8 mouse cellular contexts compared by ENCODE assay signal in the genomic region with DNA sequence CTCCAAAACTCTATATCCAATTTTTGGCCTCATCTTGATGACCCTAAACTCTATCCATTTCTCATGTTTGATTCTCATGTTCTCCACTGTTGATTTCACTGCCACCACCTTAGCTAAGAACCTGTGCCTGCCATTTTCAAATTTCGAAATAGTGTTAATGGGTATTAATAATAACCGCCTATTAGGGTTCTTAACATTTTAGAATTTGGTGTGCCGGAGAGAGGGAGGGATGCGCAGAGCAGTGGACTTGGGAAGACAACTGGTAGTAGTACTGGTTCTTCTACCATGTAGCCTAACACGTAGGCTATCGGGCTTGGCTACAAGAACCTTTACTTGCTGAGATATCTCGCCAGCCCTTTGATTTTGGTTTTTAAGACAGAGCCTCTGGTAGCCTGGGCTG. TPM values are rescaled to one million over a fixed set of nuclear protein-coding genes. Genes with fewer than 3 reads are reported as not detected.
DNase-seq lines count a peak whose midpoint lies in the region; ATAC-seq and TF ChIP-seq lines count a peak whose summit lies in the region.

No protein-coding gene starts in this region.

- H3K4me3 ChIP-seq in heart, adult 2 months, result peak overlapping the region; percentile 91
- peak overlapping the region; percentile 57 for H3K4me3 ChIP-seq in C2C12 (ENCODE audit: insufficient read depth, poor library complexity, severe bottlenecking)
- peak overlapping the region; percentile 62 for H3K4me3 ChIP-seq in forebrain, embryonic 13.5 days
- peak overlapping the region; percentile 70 to 90; a peak in 3 of 4 replicates for H3K4me3 ChIP-seq in liver, embryonic 14.5 days (ENCODE audit: insufficient read depth in 1 of 2, low read depth in 2 of 2, low read length in 2 of 2)

- H3K79me2 ChIP-seq in heart, adult 2 months (replicated peaks; ENCODE audit: control insufficient read depth, insufficient read depth, low read length), result 0 out of 2 replicates have a peak, but pooled peaks cover 2% of the 10 kb centered on the region
- peaks cover 17% of the 10 kb centered on the region for H3K79me2 ChIP-seq in C2C12 (ENCODE audit: control insufficient read depth, insufficient read depth)

- no peaks in the 10 kb centered on the region for H3K27me3 ChIP-seq in heart, adult 2 months (ENCODE audit: control insufficient read depth, insufficient read depth, low read length)
- no peaks in the 10 kb centered on the region for H3K27me3 ChIP-seq in C2C12 (ENCODE audit: control insufficient read depth, insufficient read depth, insufficient read length)
- H3K27me3 ChIP-seq in forebrain, embryonic 13.5 days, result no peaks in the 10 kb centered on the region
- no peaks in the 10 kb centered on the region for H3K27me3 ChIP-seq in liver, embryonic 14.5 days (ENCODE audit: control insufficient read depth, insufficient read depth, low read length)

- H3K4me2 ChIP-seq in forebrain, embryonic 13.5 days, result peak overlapping the region; percentile 69
- H3K4me2 ChIP-seq in liver, embryonic 14.5 days (ENCODE audit: low read depth), result peak overlapping the region; percentile 69

- H3K36me3 ChIP-seq in heart, adult 2 months (ENCODE audit: control insufficient read depth, insufficient read depth, low read length), result peaks cover 1% of the 10 kb centered on the region; the same call in 1 of the 2 replicates
- H3K36me3 ChIP-seq in C2C12 (ENCODE audit: control insufficient read depth, insufficient read depth), result peaks cover 9% of the 10 kb centered on the region
- H3K36me3 ChIP-seq in forebrain, embryonic 13.5 days (ENCODE audit: poor library complexity, severe bottlenecking), result peaks cover 22% of the 10 kb centered on the region
- H3K36me3 ChIP-seq in liver, embryonic 14.5 days (replicated peaks; ENCODE audit: control insufficient read depth, insufficient read depth, low read depth), result no peaks in the 10 kb centered on the region

- DNase-seq in heart, adult 2 months, result no peak
- DNase-seq in heart, postnatal 14 days, result no peak
- DNase-seq in liver, embryonic 14.5 days (ENCODE audit: low read depth in 3 of 3, low spot score in 3 of 3), result no peak
- no peak for DNase-seq in c-Kit-positive CD71-positive TER-119-positive erythroid progenitor cells, embryonic 14.5 days (ENCODE audit: low spot score)
- DNase-seq in adrenal gland, postnatal 14 days, result no peak
- DNase-seq in adrenal gland, adult (ENCODE audit: inconsistent age in 2 of 2, low spot score in 1 of 2), result no peak

- peak overlapping the region; percentile 30 for H3K9ac ChIP-seq in heart, adult 2 months (ENCODE audit: low read depth, low read length)
- peak overlapping the region; percentile 81 for H3K9ac ChIP-seq in forebrain, embryonic 13.5 days
- peak overlapping the region; percentile 76 for H3K9ac ChIP-seq in liver, embryonic 14.5 days (replicated peaks)

- no peaks in the 10 kb centered on the region for H3K9me3 ChIP-seq in forebrain, embryonic 13.5 days (replicated peaks)
- H3K9me3 ChIP-seq in liver, embryonic 14.5 days (ENCODE audit: control insufficient read depth, low read length), result no peaks in the 10 kb centered on the region

- no peak for TF ChIP-seq EP300 in heart, adult 2 months (IDR thresholded peaks at IDR 0.05; ENCODE audit: insufficient read depth, low read depth, low read length)
- no peak for TF ChIP-seq EP300 in liver, embryonic 14.5 days (IDR thresholded peaks at IDR 0.05; ENCODE audit: low read depth)

- intact Hi-C loops in heart, adult 2 months (cut with DNase I), result loop anchor here (2.0 kb wide), 1 partner anchor 46 kb away; a partner anchor contains a TSS
- intact Hi-C loops in heart, postnatal 14 days (cut with DNase I), result loop anchor here (2.0 kb wide), 1 partner anchor 24 kb away; a partner anchor contains a TSS

- H3K4me1 ChIP-seq in heart, adult 2 months (ENCODE audit: control insufficient read depth, insufficient read depth, low read length), result peaks cover 2% of the 10 kb centered on the region
- H3K4me1 ChIP-seq in forebrain, embryonic 13.5 days, result peaks cover 33% of the 10 kb centered on the region
- H3K4me1 ChIP-seq in liver, embryonic 14.5 days (replicated peaks; ENCODE audit: control insufficient read depth in 2 of 2, insufficient read depth in 2 of 2, low read length in 1 of 2), result peaks cover 5 to 10% of the 10 kb centered on the region in 2 experiments; a peak in 3 of 4 replicates

- 78% methylated on average over 7 of the region's 7 CpGs for WGBS in heart, adult 2 months
- WGBS in forebrain, embryonic 13.5 days, result 85% methylated on average over 7 of the region's 7 CpGs
- 74% methylated on average over 7 of the region's 7 CpGs for WGBS in liver, embryonic 14.5 days (ENCODE audit: insufficient replicate concordance)

- H3K27ac ChIP-seq in heart, adult 2 months, result peak overlapping the region; percentile 81
- peak overlapping the region; percentile 98 for H3K27ac ChIP-seq in forebrain, embryonic 13.5 days
- H3K27ac ChIP-seq in liver, embryonic 14.5 days, result no peak overlapping the region

- peaks cover 3% of the 10 kb centered on the region for H3K79me3 ChIP-seq in C2C12 (ENCODE audit: low read depth)

- no peak overlapping the region for H3ac ChIP-seq in C2C12 (ENCODE audit: control insufficient read depth, insufficient read length, low read depth)

- no peak for TF ChIP-seq POLR2A in heart, adult 2 months (IDR thresholded peaks at IDR 0.05; ENCODE audit: insufficient read depth, low read depth, low read length)

- TF ChIP-seq CTCF in heart, adult 2 months (IDR thresholded peaks at IDR 0.05), result no peak
- no peak for TF ChIP-seq CTCF in C2C12 (IDR thresholded peaks at IDR 0.05; ENCODE audit: control insufficient read depth, insufficient read depth, insufficient read length)
- TF ChIP-seq CTCF in liver, embryonic 14.5 days (IDR thresholded peaks at IDR 0.05; ENCODE audit: low read depth), result no peak

- ATAC-seq in forebrain, embryonic 13.5 days, result no peak
- no peak for ATAC-seq in liver, embryonic 14.5 days (ENCODE audit: insufficient read depth)

TF ChIP-seq in C2C12, 6 proteins besides CTCF, POLR2A, EP300 and RAD21:
- no peak for TF ChIP-seq USF1 (IDR thresholded peaks at IDR 0.05; ENCODE audit: low read depth)
- TF ChIP-seq FOSL1 (IDR thresholded peaks at IDR 0.05; ENCODE audit: insufficient read depth, low read length, poor library complexity, severe bottlenecking), result no peak
- no peak for TF ChIP-seq MYOD1 (IDR thresholded peaks at IDR 0.05; ENCODE audit: control insufficient read depth, insufficient read length, low read depth)
- no peak for TF ChIP-seq MAX (IDR thresholded peaks at IDR 0.05)
- no peak for TF ChIP-seq CEBPB (IDR thresholded peaks at IDR 0.05; ENCODE audit: low read depth)
- no peak for TF ChIP-seq MYOG (IDR thresholded peaks at IDR 0.05; ENCODE audit: control insufficient read depth, extremely low read depth, insufficient read length)

RNA-seq across cellular contexts. Expression of a gene that starts 0.6 kb away (rescaled TPM):
- total RNA-seq in heart, adult 2 months (2021), result 1 to 10 TPM; 4.8 to 5.0 TPM
- 13.4 and 14.4 TPM in 2 replicates for polyA plus RNA-seq in heart, adult 2 months (2012; rRNA removed)
- total RNA-seq in heart, postnatal 14 days (2021), result 1 to 10 TPM; 4.8 to 5.3 TPM
- polyA plus RNA-seq in C2C12 (2012; fragmentation: generic; extraction: Trizol), result 17.0 TPM
- polyA plus RNA-seq in forebrain, embryonic 13.5 days (2015; fragmentation: Nextera tagmentation; extraction: Ambion mirVana), result 15.5 and 21.1 TPM in 2 replicates
- polyA plus RNA-seq in liver, embryonic 14.5 days (2012; rRNA removed), result 9.3 and 11.3 TPM in 2 replicates
- polyA plus RNA-seq in liver, embryonic 14.5 days (2014; fragmentation: Nextera tagmentation; extraction: Ambion mirVana), result 5.5 and 6.0 TPM in 2 replicates
- total RNA-seq in adrenal gland, postnatal 14 days (2021), result 11.6 and 12.9 TPM in 2 replicates

RNA-seq across cellular contexts. Expression of a gene that starts 24.6 kb away (rescaled TPM):
- total RNA-seq in heart, adult 2 months (2021), result 10 to 100 TPM; 69.6 to 79.2 TPM
- polyA plus RNA-seq in heart, adult 2 months (2012; rRNA removed), result 28.2 and 57.9 TPM in 2 replicates
- total RNA-seq in heart, postnatal 14 days (2021), result 10 to 100 TPM; 69.9 to 72.4 TPM
- 23.9 TPM for polyA plus RNA-seq in C2C12 (2012; fragmentation: generic; extraction: Trizol)
- polyA plus RNA-seq in forebrain, embryonic 13.5 days (2015; fragmentation: Nextera tagmentation; extraction: Ambion mirVana), result 14.4 and 15.8 TPM in 2 replicates
- polyA plus RNA-seq in liver, embryonic 14.5 days (2012; rRNA removed), result 8.9 and 10.1 TPM in 2 replicates
- 5.4 and 7.1 TPM in 2 replicates for polyA plus RNA-seq in liver, embryonic 14.5 days (2014; fragmentation: Nextera tagmentation; extraction: Ambion mirVana)
- total RNA-seq in adrenal gland, postnatal 14 days (2021), result 80.6 and 81.7 TPM in 2 replicates

RNA-seq across cellular contexts. Expression of a gene that starts 44.9 kb away (rescaled TPM):
- total RNA-seq in heart, adult 2 months (2021), result 10 to 100 TPM; 38.1 to 41.7 TPM
- polyA plus RNA-seq in heart, adult 2 months (2012; rRNA removed), result 11.4 and 11.7 TPM in 2 replicates
- 10 to 100 TPM; 44.2 to 49.3 TPM for total RNA-seq in heart, postnatal 14 days (2021)
- polyA plus RNA-seq in C2C12 (2012; fragmentation: generic; extraction: Trizol), result 61.6 TPM
- 190 TPM in 2 replicates for polyA plus RNA-seq in forebrain, embryonic 13.5 days (2015; fragmentation: Nextera tagmentation; extraction: Ambion mirVana)
- polyA plus RNA-seq in liver, embryonic 14.5 days (2012; rRNA removed), result 12.5 and 16.7 TPM in 2 replicates
- polyA plus RNA-seq in liver, embryonic 14.5 days (2014; fragmentation: Nextera tagmentation; extraction: Ambion mirVana), result 24.0 and 28.2 TPM in 2 replicates
- 69.2 and 78.4 TPM in 2 replicates for total RNA-seq in adrenal gland, postnatal 14 days (2021)

RNA-seq across cellular contexts. Expression of a gene that starts 56.3 kb away (rescaled TPM):
- 10 to 100 TPM; 25.6 to 27.2 TPM for total RNA-seq in heart, adult 2 months (2021)
- 13.7 and 23.3 TPM in 2 replicates for polyA plus RNA-seq in heart, adult 2 months (2012; rRNA removed)
- total RNA-seq in heart, postnatal 14 days (2021), result 10 to 100 TPM; 28.0 to 28.6 TPM
- polyA plus RNA-seq in C2C12 (2012; fragmentation: generic; extraction: Trizol), result 43.0 TPM
- polyA plus RNA-seq in forebrain, embryonic 13.5 days (2015; fragmentation: Nextera tagmentation; extraction: Ambion mirVana), result 75.9 and 79.8 TPM in 2 replicates
- polyA plus RNA-seq in liver, embryonic 14.5 days (2012; rRNA removed), result 12.2 and 17.0 TPM in 2 replicates
- 26.3 and 30.3 TPM in 2 replicates for polyA plus RNA-seq in liver, embryonic 14.5 days (2014; fragmentation: Nextera tagmentation; extraction: Ambion mirVana)
- 61.2 and 64.9 TPM in 2 replicates for total RNA-seq in adrenal gland, postnatal 14 days (2021)

Comparison
In these comparisons a context has a peak if more than half of its experiments do, and no peak if none do; other contexts are left out.
1. H3K9ac ChIP-seq: peak in every context shown above with its lines; median percentile 81 in forebrain, embryonic 13.5 days; 76 in liver, embryonic 14.5 days; 30 in heart, adult 2 months.